In the genomic region with DNA sequence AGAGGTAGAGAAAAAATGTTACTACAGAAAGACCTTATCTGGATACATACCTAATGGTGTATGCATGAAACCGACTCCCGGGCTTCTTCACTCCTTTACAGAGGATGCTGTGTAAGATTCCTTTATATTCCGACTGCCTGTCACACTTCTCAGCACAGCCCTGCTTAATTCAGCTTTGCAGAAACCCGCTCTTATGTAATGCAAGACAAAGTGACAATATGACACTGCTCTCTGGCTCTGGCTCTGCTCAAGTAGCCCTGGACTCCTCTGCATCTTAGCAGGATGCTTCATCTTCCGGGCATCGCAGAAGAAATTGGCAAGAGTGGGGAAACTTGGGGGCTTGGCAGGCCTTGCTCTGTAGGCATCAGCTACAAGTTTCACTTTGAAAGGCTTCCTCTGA, we compare ENCODE assay signal across 19 mouse cellular contexts. TPM values are rescaled to one million over a fixed set of nuclear protein-coding genes. Genes with fewer than 3 reads are reported as not detected.
"Had no signal": no experiment of that assay in that cellular context is flagged by ENCODE, and none has a peak within 500 bp of the region (broad histone marks: within the 10 kb centered on the region; RNA-seq: fewer than 3 reads in every experiment).

No protein-coding gene starts in this region.

- H3K4me3 ChIP-seq: lung, embryonic 15.5 days; megakaryocyte, embryonic 14.5 days; midbrain, embryonic 13.5 days; midbrain, embryonic 15.5 days; neural tube, embryonic 12.5 days; stomach, embryonic 15.5 days had no signal

- ATAC-seq: lung, postnatal 0 days; midbrain, embryonic 13.5 days; midbrain, embryonic 15.5 days had no signal

- DNase-seq: lung, adult 2 months; lung, postnatal 14 days; lung, postnatal 36 days; right cerebral cortex, postnatal 14 days; thymus, adult 2 months; thymus, postnatal 25 days; thymus, postnatal 4 days had no signal

- H3K27ac ChIP-seq: lung, embryonic 15.5 days; macrophage; midbrain, embryonic 13.5 days; midbrain, embryonic 15.5 days; neural tube, embryonic 12.5 days; stomach, embryonic 15.5 days; stomach, postnatal 0 days had no signal

RNA-seq across cellular contexts. Expression of a gene that starts 28.9 kb away (rescaled TPM):
- total RNA-seq: megakaryocyte progenitor cell, adult 5-6 weeks; monocyte, adult 5-6 weeks; neutrophil, adult 5-6 weeks had no signal

RNA-seq across cellular contexts. Expression of a gene that starts 43.8 kb away (rescaled TPM):
- total RNA-seq: monocyte, adult 5-6 weeks; neutrophil, adult 5-6 weeks had no signal
